Mouse (Mus musculus): Measurements from ENCODE around the gene Src.
A peak's percentile ranks its signal among the peaks of the same experiment; 100 is the strongest.

Src gene

DNA sequence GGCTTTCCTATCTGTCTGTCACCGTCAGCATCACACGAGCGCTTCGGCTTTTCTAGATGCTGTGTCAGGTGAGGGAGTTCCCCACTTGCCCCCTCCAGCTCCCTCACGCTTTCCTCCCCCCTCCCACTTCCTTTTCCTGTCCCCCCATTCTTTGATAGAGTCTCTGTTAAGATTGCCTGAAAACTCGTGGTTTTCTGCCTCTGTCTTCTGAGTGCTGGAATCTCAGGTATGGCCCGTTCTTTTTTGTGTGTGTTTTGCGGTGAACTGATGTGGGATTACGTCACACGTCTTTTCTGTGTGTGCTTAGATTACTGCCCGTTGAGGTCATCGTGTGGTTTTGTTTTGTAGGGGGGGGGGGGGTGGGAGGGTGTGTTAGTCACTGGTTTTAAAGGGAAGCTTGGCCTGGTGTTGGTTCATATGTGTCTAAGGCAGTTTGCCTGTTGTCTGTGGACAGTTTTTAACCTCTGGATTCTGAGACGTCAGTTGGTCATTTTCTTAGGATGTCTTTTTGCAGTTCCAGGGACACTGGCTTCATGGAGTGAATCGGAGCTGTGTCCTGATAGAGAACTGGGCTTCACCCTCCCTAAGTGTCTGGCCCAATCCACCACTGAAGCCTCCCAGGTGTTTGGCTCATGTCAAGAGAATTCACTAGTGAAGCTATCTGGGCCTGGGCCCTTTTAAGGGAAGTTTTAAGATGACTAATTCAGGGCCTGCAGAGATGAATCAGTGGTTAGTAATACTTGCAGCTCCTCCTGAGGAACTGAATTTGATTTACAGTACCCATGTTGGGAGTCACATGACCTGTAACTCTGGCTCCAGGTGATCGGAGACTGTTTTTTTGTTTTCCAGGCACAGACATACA is 29.3 kb downstream of the Src start:
- no peak for DNase-seq

DNA sequence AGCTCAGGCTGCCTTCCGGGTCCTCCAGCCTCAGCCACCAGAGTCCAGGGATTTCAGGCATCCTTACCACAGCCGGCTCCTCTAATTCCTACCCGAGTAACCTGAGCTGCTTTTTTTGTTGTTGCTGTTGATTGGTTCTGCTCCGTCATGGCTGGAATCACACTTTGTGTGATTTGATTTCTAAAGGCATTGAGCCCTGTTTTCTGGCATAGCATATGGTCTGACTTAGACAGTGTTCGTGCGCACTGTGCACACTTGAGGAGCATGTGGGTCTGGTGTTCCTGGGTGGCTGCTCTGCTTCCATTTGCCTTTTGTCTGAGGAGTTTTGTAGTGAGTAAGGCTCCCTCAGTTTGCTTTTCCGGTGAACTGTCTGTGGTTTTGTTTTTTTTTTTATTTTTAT is 30.1 kb downstream of the Src start:
- no peak for DNase-seq

GRCm38 (mm10) chr2:157450905-157451304 is 32.7 kb downstream of the Src start:
- DNase-seq: no peak

DNA sequence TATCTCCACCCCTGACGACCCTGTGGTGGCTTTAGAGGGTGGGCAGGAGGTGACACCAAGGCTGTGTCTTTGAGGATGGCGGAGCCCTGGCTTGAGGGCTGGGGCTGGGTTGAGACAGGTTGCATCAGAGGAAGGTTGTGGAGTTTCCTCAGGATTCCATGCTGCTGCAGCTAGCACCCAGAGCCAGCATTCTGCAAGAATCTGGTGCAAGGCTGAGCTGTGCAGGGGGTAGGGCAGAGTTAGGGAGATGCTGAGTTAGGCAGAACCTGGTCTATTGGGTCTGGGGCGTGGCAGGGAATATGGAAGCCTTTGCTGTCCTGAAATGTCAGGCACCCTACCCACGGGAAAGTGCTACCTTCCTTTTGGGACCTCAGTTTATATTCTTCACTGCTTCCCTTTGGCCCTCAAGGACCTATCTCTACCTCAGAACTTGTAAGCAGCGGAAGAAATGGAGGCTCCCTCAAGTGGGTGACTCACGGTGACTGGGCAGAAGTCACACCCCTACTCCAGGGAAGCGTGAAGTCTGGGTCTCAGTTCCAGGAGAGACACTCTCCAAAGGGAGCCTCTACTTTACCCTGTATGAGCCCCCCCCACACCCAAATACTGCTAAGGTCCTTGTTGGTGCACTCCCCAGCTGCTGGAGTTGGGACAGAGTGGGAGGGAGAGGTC is 33.3 kb downstream of the Src start:
- DNase-seq: no peak

DNA sequence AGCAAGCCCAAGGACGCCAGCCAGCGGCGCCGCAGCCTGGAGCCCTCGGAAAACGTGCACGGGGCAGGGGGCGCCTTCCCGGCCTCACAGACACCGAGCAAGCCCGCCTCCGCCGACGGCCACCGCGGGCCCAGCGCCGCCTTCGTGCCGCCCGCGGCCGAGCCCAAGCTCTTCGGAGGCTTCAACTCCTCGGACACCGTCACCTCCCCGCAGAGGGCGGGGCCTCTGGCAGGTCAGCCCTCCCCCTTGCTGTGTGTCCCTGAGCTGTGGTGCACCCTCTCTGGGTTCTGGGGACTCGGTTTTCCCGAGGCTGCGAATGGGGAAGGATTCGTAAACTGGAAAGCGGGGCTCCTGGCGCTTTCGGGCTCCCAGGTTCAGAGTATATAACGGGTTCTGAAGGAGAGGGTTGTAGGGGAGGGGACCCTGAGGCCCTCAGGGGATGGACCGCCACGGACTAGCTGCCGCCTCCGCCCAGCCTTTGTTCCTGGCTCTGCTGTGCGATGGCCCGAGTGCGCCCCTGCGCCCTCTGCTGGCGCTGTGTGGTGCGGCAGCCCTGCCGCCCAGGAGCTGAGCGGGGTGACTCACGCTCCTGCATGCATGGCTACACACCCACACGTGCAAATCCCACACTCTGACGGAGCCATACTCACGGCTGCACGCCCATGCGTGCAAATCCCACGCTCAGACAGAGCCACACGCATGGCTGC is 39.0 kb downstream of the Src start:
- peak; percentile 79 for DNase-seq

GRCm38 (mm10) chr2:157458472-157458871 is 40.2 kb downstream of the Src start:
- DNase-seq: peak; percentile 51

DNA sequence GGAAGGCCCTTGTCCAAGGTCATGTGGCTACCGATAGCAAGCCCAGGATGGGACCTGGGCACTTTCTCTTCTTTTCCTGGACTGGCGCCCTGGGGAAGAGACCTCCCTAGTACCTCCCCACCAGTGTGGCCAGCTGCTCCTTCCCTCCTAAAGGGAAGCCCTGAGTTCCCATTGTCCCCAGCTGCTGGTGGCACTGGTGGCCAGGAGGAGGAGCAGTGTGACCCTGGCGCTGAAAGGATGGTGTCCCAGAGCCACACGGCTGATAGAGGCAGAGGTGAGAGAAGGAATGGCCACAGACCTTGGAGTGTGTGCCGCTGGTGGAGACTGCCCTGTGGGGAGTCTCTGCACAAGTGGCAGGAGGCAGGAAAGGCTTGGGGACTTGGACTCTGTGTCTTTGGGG is 41.5 kb downstream of the Src start:
- DNase-seq: no peak

DNA sequence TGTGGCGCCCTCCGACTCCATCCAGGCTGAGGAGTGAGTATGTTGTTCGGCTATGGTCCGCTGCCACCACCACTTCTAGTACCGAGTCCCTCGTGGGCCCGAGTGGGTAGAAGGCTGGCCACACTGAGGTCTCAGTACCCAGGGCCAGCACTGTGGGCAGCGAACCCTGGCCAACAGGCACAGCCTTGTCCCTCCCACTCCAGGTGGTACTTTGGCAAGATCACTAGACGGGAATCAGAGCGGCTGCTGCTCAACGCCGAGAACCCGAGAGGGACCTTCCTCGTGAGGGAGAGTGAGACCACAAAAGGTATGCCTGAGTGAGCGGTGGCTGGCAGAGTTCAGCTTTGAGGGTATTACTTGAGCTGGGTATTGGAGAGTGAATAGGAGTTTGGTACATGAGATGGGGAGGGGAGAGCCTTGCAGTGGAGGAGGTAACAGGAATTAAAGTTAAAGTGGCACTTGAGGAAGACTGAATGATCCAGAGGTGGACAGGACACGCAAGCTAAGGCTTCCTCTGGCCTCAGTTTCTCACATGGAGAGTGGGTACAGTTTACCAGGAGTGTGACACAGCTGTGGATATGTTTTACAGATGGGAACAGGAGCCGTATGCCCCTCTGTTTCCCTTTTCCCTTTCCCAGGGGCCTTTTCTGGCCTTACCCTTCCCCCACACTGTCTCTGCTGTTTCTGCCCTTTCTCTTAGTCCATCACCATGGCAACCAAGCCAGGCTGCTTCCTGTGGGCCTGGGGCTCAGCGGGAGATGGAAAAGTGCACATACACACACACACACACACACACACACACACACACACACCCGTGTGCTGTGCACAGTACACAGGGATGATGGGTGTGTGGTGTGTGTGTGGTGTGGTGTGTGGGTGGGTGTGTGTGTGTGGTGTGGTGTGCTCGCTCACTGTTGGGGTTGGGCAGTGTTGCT is 44.8 kb downstream of the Src start:
- no peak for DNase-seq

DNA sequence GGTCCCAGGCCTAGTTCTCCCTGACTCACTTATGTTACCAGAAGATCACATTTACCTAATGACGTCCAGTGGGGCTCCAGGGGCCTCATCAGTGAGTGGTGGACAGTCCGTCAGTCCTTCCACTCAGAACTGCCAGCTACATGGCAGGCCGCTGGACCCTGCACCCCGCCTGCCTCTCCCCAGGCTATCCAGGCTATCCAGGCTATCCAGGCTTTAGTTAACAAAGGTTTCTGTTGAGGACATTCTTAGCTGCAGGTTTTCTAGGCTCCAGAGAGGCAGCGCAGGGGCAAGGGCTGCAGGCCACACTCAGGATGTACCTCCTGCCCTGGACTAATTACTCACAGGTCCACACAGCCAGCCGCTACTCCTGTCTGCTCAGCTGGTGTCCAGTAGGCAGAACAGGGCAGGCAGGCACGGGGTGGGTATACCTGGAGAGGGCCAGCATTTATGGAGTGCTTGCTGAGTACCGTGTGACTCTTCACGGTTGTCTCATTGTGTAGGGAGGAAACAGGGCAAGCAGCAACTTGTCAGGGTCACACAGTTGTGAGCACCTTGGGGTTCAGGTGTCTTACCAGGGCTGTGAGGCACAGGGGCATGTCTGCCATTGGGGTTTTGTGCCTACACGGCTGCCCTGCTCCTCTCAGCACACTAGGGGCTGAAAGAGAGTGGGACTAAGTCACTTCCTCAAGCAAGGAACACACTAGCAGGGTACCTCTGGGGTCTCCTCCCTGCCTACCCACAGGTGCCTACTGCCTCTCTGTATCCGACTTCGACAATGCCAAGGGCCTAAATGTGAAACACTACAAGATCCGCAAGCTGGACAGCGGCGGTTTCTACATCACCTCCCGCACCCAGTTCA is 45.9 kb downstream of the Src start:
- no peak for DNase-seq

DNA sequence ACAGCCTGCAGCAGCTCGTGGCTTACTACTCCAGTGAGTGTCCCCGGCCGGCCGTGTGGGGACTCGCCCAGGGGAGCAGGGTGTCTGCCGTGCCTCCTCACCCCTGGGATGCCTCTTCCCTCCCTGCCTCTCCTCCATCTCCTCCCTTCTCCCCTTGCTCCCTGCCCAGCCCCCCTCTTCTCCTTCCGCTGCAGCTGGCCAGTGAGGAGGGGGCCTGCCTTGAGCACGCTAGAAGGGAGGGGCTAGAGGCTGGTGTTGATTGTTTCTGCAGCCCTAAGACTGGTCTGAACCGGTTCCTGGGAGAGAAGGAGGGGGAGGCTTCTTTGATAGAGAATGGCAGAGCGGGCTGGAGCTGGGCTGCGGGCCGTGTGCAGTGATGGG is 46.5 kb downstream of the Src start:
- no peak for DNase-seq

- no peak for DNase-seq
Measured at GRCm38 (mm10) chr2:157466836-157467235, 48.6 kb downstream of the Src start.

GRCm38 (mm10) chr2:157468130-157468796 is 50.0 kb downstream of the Src start:
- peak; percentile 23 for DNase-seq

DNA sequence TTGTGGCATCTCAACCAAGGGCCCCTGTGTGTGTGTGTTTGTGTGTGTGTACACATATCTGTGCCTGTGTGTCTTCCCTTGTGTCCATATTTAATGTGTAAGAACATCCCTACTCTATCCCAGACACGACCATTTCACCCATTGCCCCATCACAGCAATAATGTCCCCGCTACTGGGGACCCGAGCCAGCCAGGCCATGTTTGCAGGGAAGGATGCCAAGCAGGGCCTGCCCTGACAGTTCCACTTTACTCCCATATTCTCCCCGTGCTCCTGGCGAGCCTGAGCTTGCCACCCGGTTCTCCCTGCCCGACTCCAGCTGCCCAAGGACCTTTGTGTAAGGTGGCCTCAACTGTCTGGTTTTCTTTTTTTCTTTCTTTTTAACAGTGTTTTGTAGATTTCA is 53.0 kb downstream of the Src start:
- DNase-seq: no peak

DNA sequence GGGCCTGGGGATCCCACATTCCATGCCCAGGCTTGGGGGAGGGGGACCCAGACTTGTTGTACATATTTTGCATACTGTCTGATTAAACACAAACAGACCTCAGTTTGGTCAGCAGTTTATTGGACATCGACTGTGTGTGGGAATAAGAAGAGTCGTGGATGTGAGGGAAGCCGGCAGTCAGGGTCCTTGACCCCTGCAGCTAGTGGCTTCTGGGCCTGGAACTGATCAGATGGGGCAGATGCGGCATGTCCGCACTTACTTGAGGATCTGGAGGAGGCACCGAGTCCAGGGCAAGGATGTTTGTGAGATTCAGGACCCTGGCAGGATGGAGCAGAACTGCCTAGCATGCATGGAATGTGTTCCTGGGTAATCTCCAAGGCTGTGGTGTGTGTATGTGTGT is 53.5 kb downstream of the Src start:
- no peak for DNase-seq

DNA sequence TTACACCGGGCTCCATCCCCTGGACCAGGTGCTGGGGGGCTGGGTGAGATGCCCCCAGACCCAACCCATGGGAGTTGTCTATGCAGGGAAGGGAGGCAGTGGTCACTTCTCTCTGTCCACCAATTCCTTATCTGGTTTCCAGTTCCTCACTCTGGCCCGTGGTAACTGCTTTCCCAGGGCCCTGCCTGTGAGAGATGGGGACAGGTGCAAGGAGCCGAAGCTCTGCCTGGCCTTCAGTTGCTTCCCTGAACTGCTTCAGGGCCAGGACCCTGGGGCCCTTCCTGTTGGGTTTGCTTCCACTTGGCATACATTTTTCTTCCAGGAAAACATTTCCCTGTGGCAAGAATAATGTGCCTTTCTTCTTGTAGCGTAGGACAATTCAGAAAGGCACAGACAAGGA is 54.2 kb downstream of the Src start:
- no peak for DNase-seq

- DNase-seq: no peak
Measured at GRCm38 (mm10) chr2:157474269-157474729, 56.1 kb downstream of the Src start.

DNA sequence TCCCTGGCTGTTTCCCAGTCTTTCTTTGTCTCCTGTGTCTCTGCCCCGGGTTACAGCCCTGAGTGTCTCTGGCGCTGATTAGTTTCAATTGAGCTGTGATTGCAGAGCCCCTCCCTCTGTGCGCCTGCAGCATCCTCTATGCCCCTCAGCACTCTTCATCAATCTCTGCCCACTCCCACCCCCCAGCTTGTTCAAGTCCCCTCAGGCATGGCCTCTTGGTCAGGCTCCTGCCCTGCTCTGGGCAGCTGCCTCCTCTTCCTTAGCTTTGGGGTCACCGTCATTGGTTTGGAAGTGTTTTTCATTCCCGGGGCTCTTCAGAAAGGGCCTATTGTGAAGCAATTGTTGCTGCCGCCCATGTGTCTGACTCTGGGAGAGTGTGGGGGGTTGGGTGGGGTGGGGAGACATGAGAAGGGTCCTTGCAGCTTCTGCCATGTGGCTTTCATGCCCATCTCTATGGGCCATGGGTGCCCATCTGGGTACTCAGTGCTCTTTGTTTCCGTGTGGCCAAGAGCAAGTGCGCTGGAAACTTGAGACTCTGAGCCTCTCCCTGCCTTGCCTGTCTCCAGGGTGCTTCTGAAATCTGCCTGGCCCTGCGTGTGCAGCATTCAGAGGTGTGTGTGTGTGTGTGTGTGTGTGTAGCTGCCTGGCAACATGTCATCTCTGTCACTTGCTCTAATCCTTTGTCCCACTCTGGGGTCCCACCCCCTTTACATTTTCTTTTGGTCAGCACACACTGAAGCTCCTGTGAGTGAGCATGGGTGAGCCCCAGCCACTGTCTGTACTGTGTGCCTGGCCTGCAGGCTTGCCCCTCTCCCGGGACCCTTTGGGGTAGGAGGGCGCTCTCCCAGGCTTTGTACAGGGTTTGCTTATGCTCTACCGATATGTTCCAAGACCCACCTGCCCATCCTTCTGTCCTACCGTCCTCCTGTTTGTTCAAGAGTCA is 57.5 kb downstream of the Src start:
- no peak for DNase-seq

DNA sequence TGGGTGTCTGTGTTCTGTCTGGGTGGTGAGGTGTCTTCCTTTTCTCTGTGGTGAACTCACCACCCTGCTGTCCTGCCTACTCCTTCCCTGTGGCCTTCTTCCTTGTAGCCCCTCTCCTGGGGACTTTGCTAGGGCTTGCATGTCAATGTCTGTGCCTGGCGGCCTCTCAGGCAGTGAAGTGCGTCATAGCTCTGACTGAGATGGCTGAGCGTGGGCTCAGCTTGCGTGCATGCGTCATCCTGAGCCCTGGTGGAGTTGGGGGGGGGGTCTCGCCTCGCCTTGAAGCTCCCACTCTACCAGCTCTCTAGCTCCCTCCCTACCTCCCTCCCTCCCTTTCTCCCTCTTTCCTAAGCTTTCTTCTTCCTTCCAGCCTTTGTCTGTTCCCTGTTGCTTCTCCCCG is 60.4 kb downstream of the Src start:
- no peak for DNase-seq

DNA sequence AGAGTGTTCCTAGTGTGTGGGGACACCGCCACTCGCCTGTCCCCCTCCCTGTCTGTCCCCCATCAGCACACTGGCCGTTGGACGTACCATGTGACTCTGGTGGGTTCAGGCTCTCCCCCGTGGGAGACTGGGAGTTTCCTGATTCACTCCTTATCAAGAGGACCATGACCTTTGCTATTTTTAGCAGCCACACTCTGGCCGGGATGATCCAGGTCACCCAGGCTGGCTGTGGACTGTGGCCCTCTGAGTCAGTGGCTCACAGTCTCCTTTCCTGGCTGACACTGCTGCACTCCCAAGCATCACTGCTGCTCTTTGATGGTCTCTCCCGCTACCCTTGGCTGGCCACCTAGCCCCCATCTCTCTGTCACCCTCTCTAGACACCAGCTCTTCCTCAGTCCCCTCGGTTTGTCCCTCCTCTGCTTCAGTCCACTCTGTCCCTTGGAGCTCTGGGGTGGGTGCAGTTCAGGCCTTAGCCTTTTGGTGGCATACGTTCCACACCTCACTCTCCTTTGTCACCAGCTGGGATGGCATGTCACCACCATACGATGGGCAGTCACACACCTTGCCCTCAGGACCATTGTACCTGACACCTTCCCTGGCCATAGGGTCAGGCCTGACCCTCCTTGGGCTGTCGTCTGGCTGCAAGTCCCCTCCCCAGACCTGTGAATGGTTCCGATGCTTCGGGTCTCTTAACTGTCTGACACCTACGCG is 61.8 kb downstream of the Src start:
- DNase-seq: peak; percentile 30
